Mouse (Mus musculus) lung, embryonic 16.5 days (tissue): ENCODE measurements at regions not wholly inside any gene's neighbourhood (a gene's known extent, or its start where the extent isn't known, plus 50 kb on each side); places are given as distances from the start of the nearest gene placed in this dataset.
A peak's percentile ranks its signal among the peaks of the same experiment; 100 is the strongest.

ENCODE experiments used
- ATAC-seq: fragments of 200-750 bp; cut with Nextera tagmentation; 2 replicates; pipeline ENCODE4 v1.8.0; 2017; ENCODE audit warnings: low read depth, mild to moderate bottlenecking, moderate library complexity
- H3K27ac ChIP-seq: fragments of 300-500 bp; sonication (generic); 2 replicates; pipeline ENCODE4 v1.5.1; 2014; ENCODE audit warnings: mild to moderate bottlenecking, control low read depth, low read length
- H3K27me3 ChIP-seq: fragments of 300-500 bp; sonication (generic); 2 replicates; pipeline ENCODE4 v1.6.1; 2014; ENCODE audit warnings: low read depth, low read length, mixed read lengths; ENCODE audit not compliant: control insufficient read depth, insufficient read depth
- H3K36me3 ChIP-seq: fragments of 300-500 bp; sonication (generic); 2 replicates; pipeline ENCODE4 v1.6.1; 2014; ENCODE audit warnings: low read length; ENCODE audit not compliant: control insufficient read depth, insufficient read depth
- H3K4me1 ChIP-seq: fragments of 300-500 bp; sonication (generic); replicated peaks from 2 replicates; pipeline ENCODE4 v1.6.1; 2014; ENCODE audit warnings: low read length, mixed read lengths; ENCODE audit not compliant: control insufficient read depth, insufficient read depth
- H3K4me2 ChIP-seq: fragments of 300-500 bp; sonication (generic); 2 replicates; pipeline ENCODE4 v1.6.1; 2014; ENCODE audit warnings: low read depth, low read length, control low read depth
- H3K4me3 ChIP-seq: fragments of 300-500 bp; sonication (generic); 2 replicates; pipeline ENCODE4 v1.5.1; 2014; ENCODE audit warnings: mild to moderate bottlenecking, low read length, control low read depth
- H3K9ac ChIP-seq: fragments of 300-500 bp; sonication (generic); 2 replicates; pipeline ENCODE4 v1.6.1; 2014; ENCODE audit warnings: low read length, control low read depth
- H3K9me3 ChIP-seq: fragments of 300-500 bp; sonication (generic); 2 replicates; pipeline ENCODE4 v1.6.1; 2016; ENCODE audit warnings: low read length; ENCODE audit not compliant: control insufficient read depth
- WGBS: fragments of 180-500 bp; shearing (Covaris S2); extraction: QIAGEN DNeasy Blood & Tissue Kit; methylation state at CpG from one replicate; pipeline ENCODE4 v1.1.7; 2014; 5-methylcytosine and 5-hydroxymethylcytosine counted together

GRCm38 (mm10) chr10:67377643-67378223 lies 92.6 kb upstream of the Nrbf2 start:
- 47% methylated on average over 17 of the region's 17 CpGs for WGBS
- Histone ChIP-seq H3K4me1 (no peaks in the 10 kb centered on the region), H3K27me3 (no peaks in the 10 kb centered on the region), H3K36me3 (no peaks in the 10 kb centered on the region), H3K27ac (no peak overlapping the region), H3K9ac (no peak overlapping the region), H3K4me2 (no peak overlapping the region), H3K4me3 (no peak overlapping the region), H3K9me3 (no peaks in the 10 kb centered on the region)
- ATAC-seq: peak; percentile 43; the same call in 1 of the 2 replicates

GRCm38 (mm10) chr10:67380174-67380573 lies 95.1 kb upstream of the Nrbf2 start:
- Histone ChIP-seq H3K9ac (no peak overlapping the region), H3K4me2 (no peak overlapping the region), H3K27ac (no peak overlapping the region), H3K4me3 (no peak overlapping the region), H3K27me3 (no peaks in the 10 kb centered on the region), H3K9me3 (no peaks in the 10 kb centered on the region), H3K36me3 (no peaks in the 10 kb centered on the region), H3K4me1 (no peaks in the 10 kb centered on the region)
- WGBS: 75% methylated on average over 5 of the region's 5 CpGs
- ATAC-seq: no peak

- H3K9me3 ChIP-seq: no peaks in the 10 kb centered on the region
- H3K4me3 ChIP-seq: no peak overlapping the region
- H3K9ac ChIP-seq: no peak overlapping the region
- no peaks in the 10 kb centered on the region for H3K4me1 ChIP-seq
- no peaks in the 10 kb centered on the region for H3K27me3 ChIP-seq
- H3K36me3 ChIP-seq: no peaks in the 10 kb centered on the region
- H3K4me2 ChIP-seq: no peak overlapping the region
- no peak for ATAC-seq
- H3K27ac ChIP-seq: no peak overlapping the region
- WGBS: 81% methylated on average over 4 of the region's 4 CpGs
Measured at GRCm38 (mm10) chr10:67383352-67383751, 98.2 kb upstream of the Nrbf2 start.

GRCm38 (mm10) chr10:67383802-67384567 lies 98.9 kb upstream of the Nrbf2 start:
- H3K36me3 ChIP-seq: no peaks in the 10 kb centered on the region

GRCm38 (mm10) chr10:67384568-67384958 lies 99.5 kb upstream of the Nrbf2 start:
- no peak overlapping the region for H3K27ac ChIP-seq
- H3K9ac ChIP-seq: no peak overlapping the region
- no peaks in the 10 kb centered on the region for H3K4me1 ChIP-seq
- 73% methylated on average over 4 of the region's 4 CpGs for WGBS
- no peaks in the 10 kb centered on the region for H3K36me3 ChIP-seq
- no peak for ATAC-seq
- H3K27me3 ChIP-seq: no peaks in the 10 kb centered on the region
- no peak overlapping the region for H3K4me3 ChIP-seq
- H3K4me2 ChIP-seq: no peak overlapping the region
- H3K9me3 ChIP-seq: no peaks in the 10 kb centered on the region

More at GRCm38 (mm10) chr10:67383802-67384567, 98.9 kb upstream of the Nrbf2 start:
- Histone ChIP-seq H3K9me3 (no peaks in the 10 kb centered on the region), H3K27ac (no peak overlapping the region), H3K4me1 (no peaks in the 10 kb centered on the region), H3K4me3 (no peak overlapping the region), H3K9ac (no peak overlapping the region), H3K27me3 (no peaks in the 10 kb centered on the region), H3K4me2 (no peak overlapping the region)
- ATAC-seq: no peak
- WGBS: 87% methylated on average over 16 of the region's 16 CpGs

- no peak overlapping the region for H3K4me2 ChIP-seq
- ATAC-seq: no peak
- 68% methylated on average over 5 of the region's 5 CpGs for WGBS
Measured at GRCm38 (mm10) chr10:67385966-67386365, 100.9 kb upstream of the Nrbf2 start.

GRCm38 (mm10) chr10:67388755-67389154 lies 103.7 kb upstream of the Nrbf2 start:
- Histone ChIP-seq H3K9ac (no peak overlapping the region), H3K27ac (no peak overlapping the region), H3K4me3 (no peak overlapping the region), H3K9me3 (no peaks in the 10 kb centered on the region), H3K4me1 (no peaks in the 10 kb centered on the region), H3K36me3 (no peaks in the 10 kb centered on the region), H3K4me2 (no peak overlapping the region), H3K27me3 (peaks cover 2% of the 10 kb centered on the region; the same call in 1 of the 2 replicates)
- 34% methylated on average over 6 of the region's 6 CpGs for WGBS
- no peak for ATAC-seq

More at GRCm38 (mm10) chr10:67385966-67386365, 100.9 kb upstream of the Nrbf2 start:
- Histone ChIP-seq H3K9me3 (no peaks in the 10 kb centered on the region), H3K27me3 (no peaks in the 10 kb centered on the region), H3K4me3 (no peak overlapping the region), H3K9ac (no peak overlapping the region), H3K27ac (no peak overlapping the region), H3K4me1 (no peaks in the 10 kb centered on the region), H3K36me3 (no peaks in the 10 kb centered on the region)

- no peak overlapping the region for H3K4me3 ChIP-seq
- ATAC-seq: peak; percentile 66; the same call in 1 of the 2 replicates
Measured at GRCm38 (mm10) chr10:67400434-67400833, 115.3 kb upstream of the Nrbf2 start.

GRCm38 (mm10) chr10:67401409-67401808 lies 116.3 kb upstream of the Nrbf2 start:
- Histone ChIP-seq H3K4me3 (no peak overlapping the region), H3K27ac (no peak overlapping the region), H3K9me3 (no peaks in the 10 kb centered on the region), H3K27me3 (no peaks in the 10 kb centered on the region), H3K9ac (no peak overlapping the region), H3K36me3 (no peaks in the 10 kb centered on the region), H3K4me2 (no peak overlapping the region), H3K4me1 (no peaks in the 10 kb centered on the region)
- ATAC-seq: no peak
- WGBS: 41% methylated on average over 6 of the region's 6 CpGs

More at GRCm38 (mm10) chr10:67400434-67400833, 115.3 kb upstream of the Nrbf2 start:
- Histone ChIP-seq H3K9ac (no peak overlapping the region), H3K4me2 (no peak overlapping the region), H3K9me3 (no peaks in the 10 kb centered on the region), H3K4me1 (no peaks in the 10 kb centered on the region), H3K27ac (no peak overlapping the region), H3K27me3 (no peaks in the 10 kb centered on the region), H3K36me3 (no peaks in the 10 kb centered on the region)
- WGBS: 42% methylated on average over 5 of the region's 5 CpGs
